Mouse (Mus musculus) adipocyte (in vitro differentiated cells): ENCODE measurements at regions not wholly inside any gene's neighbourhood (a gene's known extent, or its start where the extent isn't known, plus 50 kb on each side); places are given as distances from the start of the nearest gene placed in this dataset.
"Not testable (repeated sequence)": the region's sequence is repeated elsewhere in the genome, so short reads cannot be mapped to it uniquely, and the experiment has no call there.

Source experiments
- DNase-seq: peaks from one replicate; pipeline ENCODE4 v3.0.0-alpha.2; 2016; ENCODE audit warnings: low spot score

GRCm38 (mm10) chr5:4355609-4356224, 163.6 kb downstream of the Mterf1b start:
- DNase-seq: no peak

GRCm38 (mm10) chr5:4356555-4357273, 164.5 kb downstream of the Mterf1b start:
- not testable (repeated sequence) for DNase-seq

DNA sequence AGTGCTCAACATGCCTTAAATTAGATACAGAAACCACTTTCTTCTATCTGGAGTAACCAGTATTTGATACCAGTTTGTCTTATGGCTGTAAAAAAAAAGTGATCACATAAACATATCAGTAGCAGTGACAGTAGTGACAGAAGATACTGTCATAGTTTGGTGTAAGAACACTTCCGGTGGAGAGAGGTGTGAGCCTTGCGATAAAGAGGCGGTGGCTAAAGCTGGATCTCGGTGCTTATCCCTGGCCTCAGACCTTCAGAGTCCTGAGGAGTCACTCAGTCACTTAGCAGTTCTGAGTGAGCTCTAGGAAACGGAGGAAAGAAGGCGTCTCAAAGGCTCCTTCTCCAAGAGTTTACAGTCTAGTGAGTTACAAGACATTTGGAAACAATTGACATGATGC, 169.4 kb downstream of the Mterf1b start:
- DNase-seq: not testable (repeated sequence)

DNA sequence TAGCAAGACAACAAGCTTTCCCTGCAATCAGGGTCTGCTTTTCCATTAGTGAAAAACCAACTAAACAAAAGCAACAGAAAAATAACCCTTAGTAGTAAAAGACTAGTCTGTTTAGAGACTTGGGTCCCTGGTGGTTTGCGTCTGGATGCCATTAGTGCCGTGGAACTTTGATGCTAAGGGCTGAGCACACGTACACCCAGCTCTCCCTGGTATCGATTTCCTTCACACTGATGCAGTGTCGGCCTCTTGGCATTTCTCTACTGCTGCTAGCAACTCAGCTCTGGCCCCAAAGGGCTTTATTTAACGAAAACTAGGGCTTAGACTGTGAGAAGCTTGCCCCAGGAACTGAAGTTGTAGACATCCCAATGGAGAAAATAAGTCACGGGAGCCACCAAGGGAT, 192.6 kb downstream of the Mterf1b start:
- DNase-seq: not testable (repeated sequence)

GRCm38 (mm10) chr5:4391083-4391482, 198.9 kb downstream of the Mterf1b start:
- no peak for DNase-seq

DNA sequence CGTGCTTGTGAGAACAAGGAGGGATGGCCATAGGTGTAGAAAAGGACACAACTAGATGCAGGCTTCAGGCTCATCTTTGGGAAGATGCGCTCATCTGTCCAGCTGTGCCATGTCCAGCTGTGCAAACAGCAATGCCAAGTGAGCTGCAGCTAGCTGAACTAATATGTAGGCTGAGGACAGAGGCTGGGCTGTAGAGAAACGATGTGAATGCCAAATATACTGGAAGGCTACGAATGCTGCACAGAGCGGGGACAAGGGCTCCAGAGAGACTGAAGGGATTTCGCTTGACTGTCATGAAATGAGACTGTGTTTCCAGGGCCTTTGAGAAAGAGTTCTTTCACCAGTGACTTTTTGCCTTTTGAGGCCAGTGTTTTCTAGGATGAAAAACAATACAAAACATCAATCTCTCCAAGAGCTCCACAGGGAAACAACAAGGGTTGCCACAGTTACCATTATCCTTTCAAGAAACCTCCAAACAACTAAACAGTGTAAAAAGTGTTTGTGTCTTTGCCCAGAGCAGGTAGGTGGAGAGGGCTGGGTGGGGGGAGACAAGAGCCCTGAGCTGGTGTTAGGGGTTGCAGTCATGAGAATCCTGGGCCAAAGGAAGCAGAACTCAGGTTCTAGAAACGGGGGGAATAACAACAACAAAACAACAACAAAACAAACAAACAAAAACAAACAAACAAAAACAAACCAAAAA, 202.3 kb downstream of the Mterf1b start:
- not testable (repeated sequence) for DNase-seq

GRCm38 (mm10) chr5:4398087-4398486, 205.9 kb downstream of the Mterf1b start:
- DNase-seq: no peak

DNA sequence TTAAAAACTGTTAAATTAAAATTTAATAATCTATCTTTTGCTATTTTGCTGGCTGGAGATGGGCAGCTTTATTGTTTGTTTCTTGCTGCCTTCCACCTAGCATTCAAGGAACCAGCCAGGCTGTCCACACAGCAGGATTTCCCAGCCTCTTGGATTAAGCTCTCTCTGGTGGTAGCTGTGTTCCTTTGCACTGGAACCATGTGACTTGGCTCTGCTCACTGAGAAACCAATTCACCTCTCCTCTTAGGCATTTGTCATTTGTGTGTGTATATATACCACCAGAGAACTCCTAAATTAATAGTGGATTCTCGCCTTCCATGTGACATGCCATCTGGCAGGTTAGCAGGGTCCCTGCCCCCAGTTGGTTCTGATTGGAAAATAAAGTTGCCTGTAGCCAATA, 225.6 kb downstream of the Mterf1b start:
- DNase-seq: no peak
